Mouse (Mus musculus) retina, postnatal 7 days (tissue): ENCODE measurements around the gene Heatr9.
A peak's percentile ranks its signal among the peaks of the same experiment; 100 is the strongest.

Experiments used
- DNase-seq: peaks from one replicate; pipeline ENCODE4 v3.0.0-alpha.2; 2012; ENCODE audit warnings: low read depth, low spot score

Heatr9 gene

DNA sequence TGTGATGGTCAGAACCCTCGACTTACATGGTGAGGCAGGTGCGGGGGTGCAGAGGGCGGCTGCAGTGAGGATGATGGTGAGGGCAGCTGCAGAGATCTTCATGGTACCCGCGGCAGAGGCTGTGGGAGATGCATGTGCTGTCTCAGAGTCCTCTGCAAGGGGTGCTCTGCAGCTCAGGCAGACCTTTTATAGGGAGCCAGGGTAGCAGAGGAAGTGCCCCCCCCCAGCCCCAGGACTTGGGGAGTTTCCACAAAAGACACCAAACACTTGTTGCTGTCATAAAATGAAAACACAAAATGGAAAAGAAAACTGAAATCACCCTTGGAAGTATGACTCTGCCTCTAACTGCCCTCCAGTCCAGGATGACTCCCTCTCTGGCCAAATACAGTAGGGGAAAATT is 8.4 kb upstream of the Heatr9 start, which contains the start of gene Ccl5:
Gene Ccl5, minus strand, starts transcription at position 159 of the 400 bp plus-strand sequence.
- no peak for DNase-seq

DNA sequence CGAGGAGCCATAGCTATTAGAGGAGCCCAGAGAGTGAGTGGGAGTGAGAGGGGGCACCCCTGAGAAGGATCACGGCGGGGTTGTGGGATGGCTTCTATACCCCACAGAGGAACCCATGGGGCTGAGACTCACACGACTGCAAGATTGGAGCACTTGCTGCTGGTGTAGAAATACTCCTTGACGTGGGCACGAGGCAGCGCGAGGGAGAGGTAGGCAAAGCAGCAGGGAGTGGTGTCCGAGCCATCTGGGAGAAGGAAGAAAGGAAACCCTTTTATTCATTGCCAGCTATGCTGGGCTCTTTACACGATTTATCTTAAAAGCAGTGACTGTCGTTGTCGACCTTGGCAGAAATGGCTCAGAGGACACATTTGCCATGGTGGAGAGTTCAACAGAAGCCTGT is 7.0 kb upstream of the Heatr9 start:
- DNase-seq = no peak

DNA sequence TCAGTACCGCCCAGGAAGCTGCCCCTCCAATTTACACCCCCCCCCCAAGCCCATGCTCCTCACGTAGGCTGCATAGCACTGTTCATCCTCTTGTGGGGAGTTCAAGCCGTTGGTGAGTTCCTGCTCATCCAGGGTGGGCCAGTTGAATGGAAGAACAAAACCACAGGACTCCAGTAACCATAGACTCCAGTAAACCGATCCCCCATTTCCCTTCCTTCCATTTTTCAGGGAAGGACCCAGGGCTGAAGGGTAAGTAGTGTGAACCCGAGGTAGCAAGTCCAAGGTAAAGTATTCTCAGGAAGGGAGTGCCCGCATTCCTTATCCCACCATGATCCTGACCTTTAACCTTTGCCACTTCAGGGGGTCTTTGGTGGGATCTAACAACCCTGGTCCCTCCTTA is 3.6 kb downstream of the Heatr9 start:
- no peak for DNase-seq

DNA sequence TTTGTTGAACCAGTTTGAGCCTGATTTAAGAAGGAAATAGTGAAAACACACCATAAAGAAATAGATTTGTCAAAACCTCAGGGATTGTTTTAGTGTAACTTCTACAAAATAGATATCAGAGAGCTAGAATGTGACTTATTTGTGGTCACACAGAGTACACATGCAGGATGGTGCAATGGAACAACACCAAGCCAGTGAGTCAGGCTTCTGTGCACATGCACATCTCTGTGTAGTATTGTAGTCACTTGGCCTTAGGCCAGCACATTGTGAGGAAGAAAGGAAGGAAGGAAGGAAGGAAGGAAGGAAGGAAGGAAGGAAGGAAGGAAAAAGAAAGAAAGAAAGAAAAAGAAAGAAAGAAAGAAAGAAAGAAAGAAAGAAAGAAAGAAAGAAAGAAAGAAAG is 4.8 kb downstream of the Heatr9 start:
- no peak for DNase-seq

DNA sequence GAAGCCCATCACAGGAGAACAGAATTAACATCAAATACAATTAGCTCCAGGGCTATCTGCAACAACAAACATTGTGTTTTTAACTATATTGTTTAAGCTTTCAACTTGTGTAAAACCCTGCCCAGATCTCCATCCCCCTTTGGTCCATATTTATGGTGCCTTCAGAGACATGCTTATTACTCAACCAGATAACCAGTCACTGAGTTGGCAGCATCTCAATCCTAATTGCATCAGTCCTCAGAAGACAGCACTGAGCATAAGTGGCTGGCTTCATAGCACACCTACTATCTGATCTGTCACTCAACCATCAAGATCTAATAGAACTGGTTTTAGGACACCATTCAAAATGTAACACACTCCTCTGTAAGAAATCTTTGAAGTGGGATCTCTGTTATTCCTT is 12.5 kb downstream of the Heatr9 start:
- DNase-seq = no peak

DNA sequence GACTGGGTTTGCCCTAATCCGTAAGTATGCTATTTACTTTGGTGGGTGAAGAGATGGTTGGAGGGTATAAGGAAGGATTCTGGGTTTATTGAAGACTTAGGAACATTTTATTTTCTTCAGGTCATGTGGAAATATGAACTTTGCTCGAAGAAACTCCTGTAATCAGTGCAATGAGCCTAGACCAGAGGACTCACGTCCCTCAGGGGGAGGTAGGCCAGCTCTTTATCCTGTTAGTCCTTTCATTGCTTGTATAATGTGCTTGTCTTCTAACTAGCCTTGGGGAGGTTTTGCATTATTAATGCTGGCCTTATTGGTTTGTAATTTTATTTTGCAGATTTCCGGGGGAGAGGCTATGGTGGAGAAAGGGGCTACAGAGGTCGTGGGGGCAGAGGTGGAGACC is 17.7 kb downstream of the Heatr9 start:
- DNase-seq = no peak

DNA sequence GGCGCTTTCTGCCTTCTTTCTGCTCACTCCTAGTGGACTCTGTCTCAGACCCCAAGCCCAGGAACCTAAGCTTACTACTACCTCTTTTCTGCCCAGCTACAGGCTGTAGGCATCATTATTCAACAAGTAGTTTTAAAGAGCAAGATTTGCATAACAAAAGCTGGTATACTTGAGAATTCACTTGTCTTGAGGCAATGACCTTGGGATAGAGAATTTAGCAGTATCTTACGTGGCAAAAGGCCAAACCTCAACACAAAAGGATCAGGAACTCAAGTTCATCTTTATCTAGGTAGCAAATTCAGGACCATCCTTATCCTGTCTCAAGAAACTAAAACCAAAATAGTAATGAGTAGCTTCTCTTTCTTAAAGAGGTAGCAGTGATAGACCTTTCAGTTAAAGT is 26.4 kb downstream of the Heatr9 start:
- DNase-seq = no peak

DNA sequence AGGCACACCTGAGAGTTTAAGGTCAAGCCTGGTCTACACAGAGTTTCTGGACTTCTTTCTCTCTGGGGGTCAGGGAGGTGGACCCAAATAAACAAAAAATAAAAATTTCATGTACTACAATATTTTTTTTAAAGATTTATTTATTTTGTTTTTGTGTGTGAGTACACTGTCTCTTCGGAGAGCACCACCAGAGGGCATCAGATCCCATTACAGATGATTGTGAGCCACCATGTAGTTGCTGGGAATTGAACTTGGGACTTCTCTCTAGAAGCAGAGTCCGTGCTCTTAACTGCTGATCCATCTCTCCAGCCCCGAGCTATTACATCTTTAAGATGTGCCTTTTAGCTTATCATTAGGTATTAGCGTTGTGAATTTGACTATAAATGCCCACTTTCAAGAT is 30.5 kb downstream of the Heatr9 start:
- no peak for DNase-seq

DNA sequence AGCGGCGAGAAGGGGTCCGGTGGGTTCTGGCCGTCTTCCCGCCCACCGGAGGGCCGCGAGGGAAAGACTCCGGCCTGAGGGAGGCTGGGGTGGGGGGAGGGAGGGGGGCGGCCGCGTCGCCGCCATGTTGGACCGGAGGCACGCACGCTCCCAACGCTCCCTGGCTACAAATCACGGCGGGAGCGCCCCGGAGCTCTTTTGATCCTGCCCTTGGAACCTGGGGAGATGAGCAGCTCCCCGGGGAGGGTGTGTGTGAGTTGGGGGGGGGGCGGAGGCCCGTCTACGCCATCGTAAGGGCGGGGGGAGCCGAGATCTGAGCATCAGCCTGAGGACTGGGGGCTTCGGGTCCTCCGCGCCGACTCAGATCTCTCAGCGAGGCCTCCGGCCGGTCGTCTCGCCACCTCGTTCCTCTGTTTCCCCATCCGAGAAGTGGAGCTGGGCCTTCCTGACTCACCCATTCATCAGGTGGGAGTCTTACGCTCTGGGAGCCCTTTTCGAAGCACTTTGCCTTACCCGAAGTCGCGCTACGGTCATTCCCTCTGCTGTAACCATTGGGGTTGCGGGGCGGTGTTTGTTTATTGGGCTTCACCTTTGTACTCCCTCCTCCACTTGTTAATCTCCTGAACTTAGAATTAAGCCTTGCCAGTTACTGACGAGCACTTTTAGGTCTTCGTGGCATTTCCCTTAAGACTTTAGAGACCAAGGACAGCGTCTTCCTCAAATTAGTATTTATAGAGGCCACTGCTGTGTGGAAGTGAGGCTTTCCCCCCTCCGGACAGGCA is 48.5 kb downstream of the Heatr9 start:
- DNase-seq = no peak

DNA sequence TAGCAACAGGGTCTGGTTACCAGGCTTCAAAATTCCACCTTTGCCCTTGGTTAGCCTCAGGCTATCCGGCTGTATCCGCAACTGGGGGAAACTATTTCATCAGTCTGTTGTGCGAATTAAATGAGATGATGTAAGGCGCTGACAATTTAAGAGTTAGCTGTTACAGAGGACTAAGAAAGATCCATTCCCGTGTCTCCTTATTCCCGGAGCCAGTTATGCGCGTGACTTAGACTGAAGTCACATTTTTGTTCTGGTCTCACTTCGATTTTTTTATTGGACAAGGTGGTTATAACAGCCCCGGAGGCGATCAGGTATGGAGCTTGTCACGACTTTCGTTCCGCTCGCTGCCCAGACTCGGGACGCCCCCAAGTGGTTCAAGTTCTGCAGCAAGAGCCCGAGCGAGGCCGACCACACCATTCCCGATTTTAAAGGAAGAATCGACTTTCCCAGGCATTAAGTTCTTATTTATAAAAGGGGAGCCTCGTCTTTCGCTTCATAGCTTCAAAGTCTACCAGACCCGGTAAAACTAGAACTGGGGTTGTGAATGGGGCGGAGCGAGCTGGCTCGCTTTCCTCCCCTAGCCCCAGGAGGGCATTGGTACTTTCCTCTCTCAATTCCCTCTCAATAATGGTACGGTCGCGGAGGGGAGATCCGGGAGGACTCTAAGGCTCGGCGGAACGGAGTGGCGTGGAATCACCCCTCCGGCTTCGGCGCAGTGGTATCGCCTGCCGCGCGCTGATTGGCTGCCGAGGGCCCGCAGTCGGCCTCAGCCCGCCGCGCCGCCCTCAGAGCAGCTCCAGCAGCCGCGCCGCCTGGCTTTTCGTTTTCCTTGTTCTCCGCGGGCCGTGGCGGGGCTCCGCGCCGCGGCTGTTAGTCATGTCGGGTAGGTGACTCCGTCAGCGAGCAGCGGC is 49.4 kb downstream of the Heatr9 start, which contains the start of gene Taf15:
Gene Taf15, plus strand, starts transcription at position 763 of the 911 bp plus-strand sequence.
- DNase-seq = peak; percentile 99

DNA sequence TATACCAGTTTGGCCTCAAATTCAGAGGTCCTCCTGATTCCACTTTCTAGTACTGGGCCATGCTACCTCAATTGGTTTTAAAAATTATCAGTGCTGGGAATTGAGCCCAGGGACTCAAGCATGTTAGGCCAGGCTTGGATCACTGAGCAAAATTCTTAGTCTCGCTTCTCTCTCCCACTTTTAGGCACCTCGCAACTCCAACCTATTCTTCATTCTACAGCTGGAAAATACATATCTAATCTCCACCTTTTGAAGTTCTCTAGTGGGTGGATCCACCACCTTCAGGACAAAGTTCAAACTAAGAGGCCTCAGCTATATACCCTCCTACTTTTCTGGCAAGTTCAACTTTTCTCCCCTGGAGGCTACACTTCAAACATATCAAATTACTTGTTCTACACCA is 50.2 kb downstream of the Heatr9 start:
- DNase-seq = no peak

DNA sequence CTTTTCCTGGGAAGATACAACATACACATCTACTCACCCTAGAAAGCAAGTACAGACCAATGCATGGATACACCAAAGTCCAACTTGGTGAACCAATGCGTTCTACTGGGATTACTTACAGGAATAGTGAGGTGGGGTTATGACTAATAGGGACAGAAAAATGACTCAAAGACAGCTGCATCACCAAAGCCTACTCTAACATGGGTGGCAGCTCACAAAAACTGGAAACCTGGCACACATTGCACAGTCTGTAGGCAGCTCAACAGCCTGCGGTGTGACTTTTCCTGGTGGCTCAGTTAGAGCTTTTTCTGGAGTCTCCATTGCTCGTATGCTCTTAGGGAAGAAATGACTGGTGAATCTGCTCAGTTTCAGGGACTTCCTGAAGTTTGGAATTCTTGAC is 53.2 kb downstream of the Heatr9 start:
- DNase-seq = no peak

DNA sequence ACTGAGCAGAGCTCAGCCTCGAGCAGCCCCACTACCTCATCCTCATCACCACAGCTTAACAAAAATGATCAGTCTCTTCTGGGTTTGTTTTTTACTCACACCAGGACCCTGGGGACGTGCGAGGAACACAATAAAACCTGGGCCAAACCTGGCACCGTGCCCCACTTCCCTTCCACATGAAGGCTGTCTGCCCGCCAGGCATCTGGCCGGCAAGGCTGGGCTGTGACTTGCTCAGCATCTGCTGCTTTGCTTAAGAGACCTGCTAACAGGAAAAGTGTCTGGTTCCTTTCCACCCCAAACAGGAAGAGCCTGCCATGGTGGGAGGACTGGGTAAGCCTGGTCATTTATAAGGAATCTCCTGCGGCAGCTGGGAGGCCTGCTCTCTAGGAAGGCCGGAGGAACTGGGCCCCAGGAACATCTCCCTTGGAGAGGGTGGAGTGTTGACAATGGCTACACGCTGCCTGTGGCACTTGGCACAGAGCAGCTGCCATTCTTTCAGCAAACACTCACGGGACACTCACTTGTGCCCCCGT is 54.8 kb downstream of the Heatr9 start:
- DNase-seq = no peak

DNA sequence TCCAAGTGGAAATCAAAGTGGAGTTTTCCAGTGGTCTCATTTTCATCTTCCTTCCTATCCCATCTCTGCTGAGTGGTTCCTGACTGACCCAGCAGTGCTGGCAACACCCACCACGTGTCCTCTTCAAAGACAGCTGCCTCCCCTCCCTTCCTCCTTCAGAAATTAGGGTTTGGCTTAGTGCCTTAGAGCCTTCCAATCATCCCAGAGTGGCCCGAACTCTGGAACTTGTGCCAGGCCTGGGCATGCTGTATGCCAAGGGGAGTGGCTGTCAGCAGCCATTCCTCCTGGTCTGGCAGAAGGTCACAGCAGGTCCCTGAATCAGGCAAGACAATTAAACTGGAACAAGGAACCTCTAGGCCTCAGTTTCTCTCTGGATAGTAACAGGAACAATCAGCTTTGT is 56.0 kb downstream of the Heatr9 start:
- no peak for DNase-seq

DNA sequence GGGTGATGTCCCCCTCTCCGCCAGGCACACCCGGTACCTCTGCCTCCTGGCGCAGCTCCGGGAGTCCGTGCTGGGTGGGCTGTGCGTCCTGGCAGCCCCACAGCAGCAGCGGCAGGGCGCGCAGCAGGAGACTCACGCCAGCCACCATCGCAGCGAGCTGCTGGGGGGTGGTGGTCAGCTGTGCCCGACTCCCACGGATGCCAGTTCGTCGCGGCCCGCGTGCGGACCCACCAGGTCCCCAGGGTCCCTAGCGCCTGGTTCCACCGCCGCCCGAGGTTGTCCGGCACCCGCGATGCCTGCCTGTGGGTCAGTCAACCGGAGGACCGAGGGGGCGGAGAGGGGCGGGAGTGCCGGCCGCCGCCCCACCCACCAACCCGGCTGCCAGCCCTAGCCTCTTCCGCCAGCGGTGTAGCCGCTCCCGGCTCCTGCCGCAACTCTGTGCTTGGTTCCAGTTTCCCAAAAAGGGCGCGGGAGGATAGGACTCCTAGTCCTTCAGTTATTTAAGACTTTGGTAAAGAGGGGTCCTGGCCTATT is 59.2 kb downstream of the Heatr9 start, which contains the start of gene Mmp28:
Gene Mmp28, minus strand, starts transcription at position 361 of the 534 bp plus-strand sequence.
- no peak for DNase-seq
